Mouse (Mus musculus) spleen, adult 2 months (tissue): Measurements from ENCODE around the gene Xrcc5.

Source experiments
- CTCF ChIP-seq: fragments of 200-500 bp; IDR thresholded peaks from 2 replicates; pipeline ENCODE4 v1.5.1; 2011; ENCODE audit warnings: mild to moderate bottlenecking, inconsistent platforms; ENCODE audit not compliant: insufficient read depth, insufficient read length, insufficient replicate concordance; ENCODE audit errors: extremely low read depth
- POLR2A ChIP-seq: fragments of 200-500 bp; IDR thresholded peaks from 2 replicates; pipeline ENCODE4 v1.6.1; 2011; ENCODE audit warnings: low read depth, low read length, inconsistent platforms

DNA sequence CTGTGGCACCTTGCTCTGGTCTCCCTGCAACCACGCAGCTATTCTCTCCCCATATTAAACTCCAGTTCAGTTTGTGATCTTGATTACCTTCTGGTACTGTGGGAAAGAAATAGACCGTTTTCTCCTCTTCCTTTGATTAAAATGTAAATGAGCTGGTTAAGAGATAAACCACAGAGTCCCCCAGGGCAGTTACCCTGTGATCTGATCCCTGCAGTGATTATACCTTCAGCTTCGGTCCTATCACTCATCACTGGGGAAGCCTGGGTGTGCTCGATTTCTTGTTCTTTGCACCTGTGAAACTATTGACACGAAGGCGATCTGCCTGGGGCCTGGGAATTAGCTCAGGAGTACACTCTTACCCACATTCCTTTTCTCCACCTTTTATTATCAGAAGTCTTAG lies 40.7 kb downstream of the Xrcc5 start:
- no peak for TF ChIP-seq CTCF
- no peak for TF ChIP-seq POLR2A
